Mouse (Mus musculus) cerebellum, adult 8-10 months (tissue): ENCODE measurements at regions not wholly inside any gene's neighbourhood (a gene's known extent, or its start where the extent isn't known, plus 50 kb on each side); places are given as distances from the start of the nearest gene placed in this dataset.
A peak's percentile ranks its signal among the peaks of the same experiment; 100 is the strongest.

Experiments
- DNase-seq: peaks from one replicate; pipeline ENCODE4 v3.0.0; 2022

DNA sequence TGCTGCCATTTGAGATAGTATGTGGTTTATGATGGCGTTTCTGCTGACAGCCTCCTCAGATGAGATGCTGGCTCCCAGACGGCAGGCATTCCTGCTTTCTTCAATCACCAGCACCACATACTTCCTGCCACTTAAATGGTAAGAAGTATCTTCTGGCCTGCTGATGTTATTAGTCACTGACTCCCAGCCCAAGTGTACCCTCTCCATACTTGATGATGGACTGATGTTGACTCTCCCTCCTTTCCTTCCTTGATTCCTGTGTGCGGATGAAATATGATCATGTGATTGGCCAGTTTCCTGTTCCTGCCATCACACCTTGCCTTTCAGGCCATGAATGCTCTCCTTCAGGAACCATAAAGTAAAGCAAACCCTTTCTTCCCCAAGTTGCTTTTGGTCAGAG, 50.8 kb upstream of the Rpl10-ps3 start:
- no peak for DNase-seq

DNA sequence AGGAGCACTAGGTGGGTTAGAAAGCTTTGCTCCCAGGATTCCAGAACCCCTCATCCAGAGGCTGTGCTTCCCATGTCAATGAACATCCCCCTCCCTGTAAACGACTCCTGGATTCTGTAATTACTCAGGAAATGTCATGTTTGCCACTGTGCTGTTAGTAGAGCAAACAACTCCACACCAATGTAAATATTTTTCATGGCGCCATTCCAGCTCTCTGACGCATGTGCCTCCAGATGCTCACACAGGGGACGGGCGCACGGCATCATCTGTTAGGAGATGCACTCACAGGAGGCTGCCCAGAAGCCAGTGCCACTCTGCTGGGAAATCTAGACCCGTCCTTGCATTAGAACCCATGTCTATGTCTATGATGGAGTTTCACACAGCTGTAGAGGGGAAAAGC, 51.3 kb upstream of the Rpl10-ps3 start:
- no peak for DNase-seq

DNA sequence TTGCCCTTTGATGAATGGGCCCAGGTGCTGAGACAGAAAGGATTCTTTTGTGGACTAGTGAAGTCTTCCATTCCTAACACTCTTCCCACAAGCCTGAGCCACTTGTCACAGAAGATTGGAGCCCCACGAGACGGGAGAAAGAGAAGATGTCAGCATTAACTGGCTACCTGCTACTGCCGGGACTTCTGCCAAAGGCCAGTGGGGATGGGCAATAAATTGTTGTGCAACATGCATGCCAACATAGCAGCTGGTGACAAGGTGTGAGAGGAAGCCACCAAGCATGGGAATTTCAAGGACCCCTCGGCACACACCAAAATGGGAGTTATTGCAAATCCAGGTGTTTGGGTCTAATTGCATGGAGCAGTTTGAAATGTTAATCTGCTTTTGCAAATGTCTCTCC, 63.6 kb upstream of the Rpl10-ps3 start:
- no peak for DNase-seq

DNA sequence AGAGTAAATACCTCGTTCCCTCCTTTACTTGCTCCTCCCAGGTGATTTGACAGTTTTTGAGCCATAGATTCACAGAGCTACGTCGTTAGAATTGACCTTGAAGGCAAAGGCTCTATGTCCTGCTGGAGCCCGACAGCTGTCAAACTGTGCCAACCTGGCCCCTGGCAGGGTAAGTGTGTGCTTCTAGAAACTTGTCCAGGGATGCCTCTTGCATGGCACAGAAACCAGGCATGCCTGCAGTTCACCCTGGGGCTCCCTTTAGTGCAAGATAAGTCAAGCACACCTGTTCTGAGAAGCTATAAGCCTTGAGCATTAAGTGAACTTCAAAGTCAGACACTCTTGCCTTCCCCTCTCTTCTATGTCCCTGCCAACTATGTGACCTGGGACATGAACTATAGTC, 64.1 kb upstream of the Rpl10-ps3 start:
- no peak for DNase-seq

DNA sequence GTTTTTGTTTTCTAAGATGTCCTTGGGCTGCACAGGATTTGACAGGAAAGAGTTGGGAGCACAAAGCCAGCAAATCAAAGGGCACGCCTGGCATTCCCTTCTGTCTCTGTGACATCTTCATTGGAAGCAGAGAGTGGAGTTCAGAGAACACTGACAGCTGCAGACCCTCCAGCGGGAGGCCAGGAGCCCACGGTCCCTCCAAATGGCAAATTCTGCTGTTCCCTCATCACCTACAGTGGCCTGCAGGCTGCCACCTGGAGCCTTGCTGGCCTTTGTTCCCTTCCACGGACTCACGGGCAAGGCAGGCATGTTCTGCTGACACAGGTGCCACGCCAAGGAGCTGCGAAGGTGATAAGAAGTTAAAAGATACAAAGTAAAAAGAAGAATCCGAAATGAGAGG, 68.2 kb upstream of the Rpl10-ps3 start:
- DNase-seq, result no peak

DNA sequence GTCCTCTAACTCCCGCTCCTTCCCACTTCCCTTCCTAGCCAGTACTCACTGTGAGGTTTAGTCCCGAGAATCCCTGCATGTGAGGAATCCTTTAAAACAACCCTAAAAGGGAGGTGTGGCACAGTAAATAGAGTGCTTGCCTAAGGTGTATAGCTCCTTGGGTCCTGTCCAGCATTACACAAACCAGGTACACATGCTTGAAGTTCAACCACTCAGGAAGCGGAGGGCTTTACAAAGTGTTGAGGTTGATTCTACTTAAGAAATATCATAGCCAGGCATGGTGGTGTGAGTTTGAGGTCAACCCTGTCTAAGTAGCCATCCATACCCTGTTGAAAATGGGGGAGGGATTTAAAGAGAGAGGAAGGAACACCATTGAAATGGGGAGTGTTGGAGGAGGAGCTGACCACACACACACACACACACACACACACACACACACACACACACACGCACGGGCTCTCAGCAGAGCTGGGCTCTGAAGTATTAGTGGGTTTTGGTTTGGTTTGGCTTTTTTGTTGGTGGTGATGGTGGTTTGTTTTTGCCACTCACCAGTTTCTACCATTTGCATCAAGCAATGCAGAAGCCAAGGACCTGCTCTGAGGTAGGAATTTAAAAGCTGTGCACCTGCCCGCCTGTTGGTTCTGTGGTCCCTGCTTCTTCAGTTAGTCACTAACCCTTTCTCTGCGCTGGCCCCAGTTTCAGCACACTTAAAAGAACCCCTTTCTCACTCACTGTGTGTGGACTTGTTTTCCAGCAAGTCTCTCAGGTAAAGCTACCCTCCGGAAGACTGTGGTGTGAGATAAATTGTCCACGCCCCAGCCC, 69.0 kb upstream of the Rpl10-ps3 start:
- DNase-seq, result no peak

DNA sequence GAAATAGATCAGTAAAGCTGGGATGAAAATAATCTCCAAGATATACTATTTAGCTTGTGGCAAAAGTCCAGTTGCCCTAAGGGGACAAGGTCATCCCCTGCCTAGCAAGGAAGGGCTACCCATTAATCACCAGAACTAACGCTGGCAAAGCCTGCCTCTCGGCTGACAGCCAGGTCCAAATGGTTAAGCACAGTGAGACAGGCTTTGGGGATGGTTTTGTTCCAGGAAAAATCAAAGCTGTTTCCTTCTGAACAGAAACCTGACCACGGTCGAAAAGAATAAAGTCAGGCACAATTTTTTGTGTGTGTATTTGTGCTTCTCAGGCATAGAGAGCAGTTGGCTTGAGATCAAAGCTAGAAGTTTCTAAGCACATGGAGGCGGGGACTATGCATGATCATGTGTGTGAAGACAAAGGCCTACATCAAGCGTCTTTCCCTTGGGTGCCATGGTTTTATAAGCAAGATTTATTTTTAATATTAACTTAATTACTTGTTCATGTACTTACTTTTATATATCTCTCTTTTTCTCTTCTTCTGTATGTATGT, 70.1 kb upstream of the Rpl10-ps3 start:
- DNase-seq, result no peak

DNA sequence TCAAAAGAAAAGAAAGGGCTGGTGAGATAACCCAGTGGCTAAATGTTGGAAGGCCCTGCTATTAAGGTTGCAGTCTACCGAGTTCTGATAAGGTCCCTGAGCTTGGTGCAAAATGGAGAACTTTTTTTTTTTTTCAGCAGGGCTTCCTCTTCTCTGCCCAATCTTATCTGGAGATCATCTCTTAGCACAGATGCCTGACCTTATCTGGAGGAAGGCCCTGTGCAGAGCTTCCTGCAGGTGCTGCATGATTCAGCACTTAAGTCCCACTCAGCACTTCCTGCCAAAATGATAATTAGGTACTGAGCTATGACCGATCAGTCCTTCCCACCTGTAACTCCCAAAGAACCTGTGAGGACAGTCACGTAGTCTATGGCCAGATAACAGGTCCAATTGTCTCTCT, 71.9 kb upstream of the Rpl10-ps3 start:
- no peak for DNase-seq

DNA sequence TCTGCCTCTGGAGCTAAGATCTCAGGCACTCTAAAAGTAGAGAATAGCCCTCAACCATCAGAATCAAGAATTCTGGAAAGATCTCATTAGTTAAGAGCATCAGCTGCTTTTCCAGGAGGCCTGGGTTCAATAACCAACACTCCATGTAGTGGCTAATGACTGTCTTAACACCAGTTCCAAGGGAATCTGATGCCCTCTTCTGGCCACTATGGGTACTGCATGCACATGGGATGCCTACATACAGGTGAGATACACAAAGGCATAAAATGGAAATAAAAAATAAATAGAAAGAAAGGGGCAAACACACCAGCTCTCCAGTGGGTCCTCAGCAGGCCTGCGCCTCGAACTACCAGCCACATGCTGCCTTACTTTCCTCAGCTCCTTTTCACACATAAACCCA, 73.3 kb upstream of the Plet1 start:
- no peak for DNase-seq

DNA sequence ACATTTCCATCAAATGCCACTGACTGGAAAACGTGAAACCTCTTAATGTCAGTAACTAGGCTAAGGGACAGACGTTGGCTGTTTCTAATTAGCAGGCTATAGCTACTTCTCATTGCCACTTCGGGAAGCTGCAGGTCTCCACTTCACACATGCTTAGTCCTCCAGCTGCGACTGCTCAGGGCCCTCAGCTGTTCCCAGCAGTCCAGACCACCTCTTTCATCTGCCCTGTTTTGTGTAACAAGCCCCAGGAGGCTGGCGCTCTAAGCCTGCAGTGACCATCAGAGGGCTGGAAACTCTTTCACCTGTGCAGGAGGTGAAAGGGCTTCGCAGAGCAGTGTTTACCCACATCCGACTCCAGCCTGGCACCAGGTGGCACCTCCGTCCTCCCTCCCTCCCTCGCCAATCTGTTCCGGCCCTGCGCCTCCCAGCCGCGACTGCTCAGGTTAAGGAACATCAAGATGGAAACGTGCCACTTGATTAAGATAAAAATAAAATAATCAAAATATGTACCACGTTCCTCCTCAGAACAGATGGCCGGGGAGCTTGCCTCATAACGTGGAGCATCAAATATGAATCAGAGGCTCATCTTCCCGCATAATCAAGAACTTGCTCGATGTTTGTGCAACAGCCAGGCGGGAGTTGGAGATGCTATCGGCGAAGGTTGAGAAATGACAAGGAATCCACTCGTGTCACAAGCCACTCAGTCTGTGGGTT, 72.6 kb upstream of the Plet1 start:
- no peak for DNase-seq

DNA sequence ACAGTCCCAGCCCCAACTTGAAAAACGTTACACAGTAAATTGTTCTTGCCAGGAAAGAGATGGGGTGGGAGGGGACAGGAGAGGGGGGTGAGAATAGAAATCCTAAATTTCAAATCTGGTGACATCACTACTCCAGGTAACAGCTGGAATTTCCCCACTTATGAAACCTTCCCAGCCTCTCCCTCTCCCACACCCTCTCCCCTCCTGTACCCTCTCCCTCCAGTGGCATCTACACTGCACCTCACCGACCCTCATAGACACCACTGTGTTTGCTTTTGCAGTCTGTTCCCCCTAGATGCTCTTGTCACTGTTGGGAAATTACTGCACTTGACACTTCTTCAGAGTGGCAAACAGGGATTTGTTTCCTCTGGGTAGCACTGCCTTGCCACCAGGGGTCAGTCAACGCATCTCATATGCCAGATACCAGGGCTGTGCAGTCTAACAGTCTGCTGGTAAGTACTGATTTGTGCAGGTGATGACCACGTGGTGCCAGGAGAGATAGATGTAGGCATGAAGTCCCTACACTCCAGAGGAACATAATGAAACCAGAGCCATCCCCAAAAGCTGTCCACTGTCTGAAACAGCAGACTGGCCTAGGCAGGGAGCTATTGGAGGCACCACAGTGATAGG, 68.3 kb upstream of the Plet1 start:
- DNase-seq, result no peak

DNA sequence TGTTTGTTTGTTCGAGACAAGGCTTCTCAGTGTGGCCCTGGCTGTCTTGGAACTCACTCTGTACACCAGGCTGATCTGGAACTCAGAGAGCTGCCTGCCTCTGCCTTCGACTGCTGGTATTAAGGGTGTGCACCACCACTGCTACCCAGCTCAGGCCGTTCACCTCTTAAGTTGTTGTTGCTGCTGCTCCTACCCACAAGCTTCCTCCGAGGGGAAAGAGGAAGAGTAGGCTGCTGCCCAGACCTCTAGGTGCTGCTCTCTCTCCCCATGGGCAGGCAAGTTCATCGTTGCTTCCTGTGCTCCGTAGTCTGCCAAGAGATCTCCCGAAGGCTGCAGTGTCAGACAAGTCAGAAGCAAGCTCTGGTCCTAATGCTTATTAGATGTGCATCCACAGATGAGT, 64.2 kb upstream of the Plet1 start:
- DNase-seq, result no peak

DNA sequence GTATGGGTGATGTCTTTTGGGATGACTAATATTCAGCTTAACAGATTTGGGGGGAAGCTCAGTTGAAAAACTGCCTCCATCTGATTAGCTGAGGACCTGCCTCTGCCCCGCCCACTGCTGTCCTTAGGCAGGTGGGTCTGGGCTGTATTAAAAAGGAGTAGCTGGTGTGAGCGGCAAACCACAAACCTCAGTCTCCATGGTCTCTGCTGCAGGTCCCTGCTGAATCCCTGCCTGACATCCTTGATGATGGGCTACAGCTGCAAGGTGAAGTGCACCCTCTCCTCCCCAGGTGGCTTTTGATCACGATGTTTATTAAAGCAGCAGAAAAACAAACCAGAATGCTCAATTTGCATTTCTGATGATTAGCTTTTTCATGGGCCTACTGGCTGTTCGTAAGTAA, 60.8 kb upstream of the Plet1 start:
- DNase-seq, result no peak

DNA sequence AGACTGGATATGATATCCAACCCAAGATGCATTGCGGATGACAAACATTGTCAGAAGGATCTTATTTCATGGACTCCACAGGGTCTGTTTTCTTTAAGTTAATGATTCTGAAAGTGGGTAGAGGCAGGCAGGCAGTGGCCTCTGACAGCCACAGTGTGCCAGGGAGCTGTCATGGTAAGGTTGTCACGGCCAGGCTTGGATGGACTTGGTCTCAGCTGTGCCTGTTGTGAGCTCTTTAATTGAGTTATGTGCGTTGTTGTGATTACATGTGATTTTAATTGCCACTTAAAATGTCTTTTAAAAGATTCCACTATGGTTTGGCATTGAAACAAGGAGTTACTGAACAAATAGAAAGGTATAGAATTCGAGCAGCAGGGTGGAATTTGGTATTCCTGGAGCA, 60.3 kb upstream of the Plet1 start:
- DNase-seq, result no peak

DNA sequence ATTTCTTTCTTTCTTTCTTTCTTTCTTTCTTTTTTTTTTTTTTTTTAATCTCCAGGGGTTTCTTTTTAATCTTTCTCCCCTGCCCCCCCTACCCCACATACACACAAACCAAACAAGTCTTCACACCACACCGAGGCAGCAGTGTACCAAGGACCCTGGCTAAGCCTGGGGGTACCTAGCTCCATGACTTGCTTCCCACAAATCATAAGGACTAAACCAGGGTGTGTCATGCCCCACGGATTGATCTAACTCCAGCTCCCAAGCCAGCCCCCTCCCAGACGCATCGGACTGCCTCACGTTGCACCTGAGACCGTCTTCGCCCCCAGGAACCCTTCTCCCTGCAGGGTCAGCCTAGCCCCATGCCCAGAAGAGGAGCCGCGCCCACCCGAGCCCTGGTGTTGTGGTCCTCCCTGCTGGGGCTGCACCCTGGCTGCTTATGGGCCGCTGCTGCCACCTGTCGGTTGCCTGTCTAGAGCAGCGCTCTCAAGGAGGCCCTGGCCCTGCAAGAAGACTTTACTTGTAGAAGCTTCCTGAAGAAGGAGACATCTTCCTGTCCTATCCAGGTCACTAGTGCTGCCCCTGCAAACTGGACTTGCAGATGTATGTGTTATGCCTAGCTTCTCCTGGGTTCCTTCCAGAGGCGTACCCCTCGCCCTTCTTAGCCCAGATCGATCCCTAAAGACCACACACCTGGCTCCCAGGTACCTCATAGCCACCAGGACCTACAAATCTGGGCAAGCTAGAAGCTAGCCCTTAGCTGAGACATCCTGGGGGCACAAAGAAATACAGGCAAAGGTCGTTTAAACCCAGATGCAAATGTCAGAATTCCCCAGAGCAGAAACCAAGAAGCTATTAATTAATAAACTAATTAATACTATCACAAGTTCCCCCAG, 56.2 kb upstream of the Plet1 start:
- DNase-seq, result peak; percentile 20

DNA sequence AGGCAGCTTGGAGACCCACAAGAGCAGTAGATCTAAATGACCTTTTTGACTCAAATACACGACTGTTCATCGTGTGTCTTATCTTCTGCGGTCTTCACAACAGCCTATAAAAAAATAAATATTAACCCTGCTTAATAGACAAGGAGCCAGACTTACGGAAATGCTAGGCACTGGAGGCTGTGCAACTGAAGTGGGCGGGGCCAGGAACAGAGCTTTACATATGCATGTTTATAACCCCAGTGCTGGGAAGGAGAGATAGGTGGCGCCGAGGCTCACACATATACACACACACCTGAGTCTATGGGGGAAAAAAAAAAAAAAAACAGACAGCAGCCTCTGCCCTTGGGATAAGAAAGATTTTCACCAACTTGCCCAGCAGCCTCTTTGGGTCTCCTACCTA, 55.6 kb upstream of the Plet1 start:
- DNase-seq, result no peak

DNA sequence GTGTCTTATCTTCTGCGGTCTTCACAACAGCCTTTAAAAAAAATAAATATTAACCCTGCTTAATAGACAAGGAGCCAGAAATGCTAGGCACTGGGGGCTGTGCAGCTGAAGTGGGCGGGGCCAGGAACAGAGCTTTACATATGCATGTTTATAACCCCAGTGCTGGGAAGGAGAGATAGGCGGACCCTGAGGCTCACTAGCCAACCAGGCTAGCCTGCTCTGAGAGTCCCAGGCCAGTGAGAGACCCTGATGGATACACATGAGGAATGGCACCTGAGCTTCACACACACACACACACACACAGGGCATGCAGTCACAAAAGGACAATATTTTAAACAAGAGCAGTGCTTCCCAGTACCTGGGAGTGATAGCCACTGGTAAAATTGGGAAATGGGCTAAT, 54.1 kb upstream of the Plet1 start:
- DNase-seq, result no peak

DNA sequence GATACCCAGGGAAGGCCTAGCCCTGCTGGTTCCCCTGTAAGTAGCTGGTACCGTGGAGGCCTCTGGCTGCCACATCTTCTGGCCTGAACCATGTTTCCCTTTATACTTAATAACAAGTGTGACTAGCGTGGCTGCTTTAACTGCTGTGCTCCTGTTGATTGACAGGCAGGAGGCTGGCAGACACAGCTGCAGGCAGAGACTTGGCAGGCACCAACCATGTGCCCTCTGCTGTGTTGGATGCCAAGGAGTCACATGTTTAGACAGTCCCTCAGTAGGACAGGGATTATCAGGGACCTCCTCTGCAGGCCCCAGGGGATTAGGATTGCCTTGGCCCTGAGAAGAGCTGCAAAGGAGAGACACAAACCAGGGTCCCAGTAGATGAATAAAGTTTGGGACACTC, 53.6 kb upstream of the Plet1 start:
- DNase-seq, result no peak

DNA sequence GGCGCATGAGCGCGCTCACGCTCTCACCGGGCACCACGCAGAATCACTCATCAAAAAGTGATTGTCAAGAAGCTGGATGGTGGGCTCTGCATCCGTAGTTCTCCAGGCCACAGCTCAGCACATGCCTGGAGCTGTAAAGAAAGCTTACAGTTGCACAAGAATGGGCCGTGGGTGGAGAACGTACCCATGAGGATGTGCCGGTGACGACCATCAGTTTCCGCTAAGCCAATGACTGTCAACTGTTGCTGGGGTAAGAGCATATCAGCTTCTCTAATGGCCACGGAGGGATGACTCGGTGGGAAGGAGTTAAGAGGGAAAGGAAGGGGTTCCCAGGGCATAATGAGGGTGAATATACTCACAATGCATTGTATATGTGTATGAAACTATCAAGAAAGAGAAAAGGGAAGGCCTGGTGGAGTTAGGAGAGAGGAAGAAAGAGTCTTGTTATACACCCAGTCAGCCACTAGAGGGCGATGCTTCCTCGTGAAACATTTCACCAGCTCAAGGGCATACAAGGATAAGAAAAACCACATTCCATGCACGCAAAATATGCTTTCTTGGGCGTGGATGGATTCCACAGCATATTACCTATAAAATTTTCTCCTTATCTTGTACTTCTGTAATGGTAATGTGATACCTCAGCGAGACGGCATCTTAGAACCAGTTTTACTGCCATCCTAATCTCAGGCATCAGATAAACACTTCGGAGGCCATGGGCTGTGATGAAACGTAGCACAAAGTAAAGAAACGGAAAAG, 50.4 kb upstream of the Plet1 start:
- DNase-seq, result peak; percentile 59
